ENCODE assay signal across 11 mouse cellular contexts in the genomic region with DNA sequence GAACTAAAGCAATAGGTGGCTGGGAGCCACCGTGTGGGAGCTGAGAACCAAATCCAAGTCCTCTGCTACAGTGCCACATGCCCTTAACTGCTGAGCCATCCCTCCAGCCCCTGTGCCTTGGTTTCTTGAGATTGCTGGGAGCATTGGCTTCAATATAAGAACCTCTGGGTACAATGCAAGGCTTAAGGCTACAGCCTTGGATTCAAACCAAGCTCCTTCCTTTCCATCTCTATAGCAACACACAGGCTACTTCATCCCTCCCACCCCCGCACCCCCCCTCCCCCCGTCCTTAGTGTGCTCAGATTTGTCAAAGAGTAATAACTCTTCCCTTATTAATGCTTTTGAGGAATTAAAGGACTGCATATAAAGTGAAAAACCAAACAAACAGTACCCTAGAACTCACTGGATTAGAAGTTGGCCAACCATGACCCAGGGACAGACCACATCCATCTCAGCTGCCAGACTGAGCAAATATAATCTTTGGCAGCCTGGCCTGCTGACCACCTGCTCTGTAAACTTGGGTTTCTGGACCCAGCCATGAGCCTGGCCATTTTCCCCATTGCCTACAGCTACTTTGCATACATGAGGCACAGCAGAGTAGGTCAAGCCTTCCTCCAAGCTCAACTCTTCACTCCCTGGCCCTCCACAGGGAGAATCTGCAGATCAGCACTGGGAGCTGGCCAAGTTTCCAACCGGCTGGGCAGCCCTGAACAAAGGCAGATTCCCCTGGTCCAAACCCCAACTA.
DNase-seq lines count a peak whose midpoint lies in the region; ATAC-seq and TF ChIP-seq lines count a peak whose summit lies in the region.
"Had no signal": no experiment of that assay in that cellular context is flagged by ENCODE, and none has a peak within 500 bp of the region (broad histone marks: within the 10 kb centered on the region; RNA-seq: fewer than 3 reads in every experiment).

No protein-coding gene starts in this region.

- no peak overlapping the region for H3K4me3 ChIP-seq in lung, embryonic 16.5 days (ENCODE audit: low read length)
- H3K4me3 ChIP-seq in lung, adult 2 months (replicated peaks; ENCODE audit: extremely low read depth, low read depth, low read length), result no peak overlapping the region
- H3K4me3 ChIP-seq: embryonic facial prominence, embryonic 10.5 days had no signal

- TF ChIP-seq CTCF in lung, adult 2 months (IDR thresholded peaks at IDR 0.05; ENCODE audit: insufficient read depth, low read length), result no peak

- 0 out of 2 replicates have a peak, but pooled peaks have one; percentile 36 for ATAC-seq in lung, embryonic 16.5 days (ENCODE audit: low read depth)

- H3K9me3 ChIP-seq in lung, embryonic 16.5 days (ENCODE audit: control insufficient read depth, low read length), result no peaks in the 10 kb centered on the region
- H3K9me3 ChIP-seq: embryonic facial prominence, embryonic 10.5 days had no signal

- H3K27ac ChIP-seq in lung, embryonic 16.5 days (ENCODE audit: low read length), result no peak overlapping the region
- H3K27ac ChIP-seq: embryonic facial prominence, embryonic 10.5 days had no signal

- no peak overlapping the region for H3K4me2 ChIP-seq in lung, embryonic 16.5 days (ENCODE audit: low read depth, low read length)
- H3K4me2 ChIP-seq: heart, embryonic 11.5 days had no signal

- DNase-seq in cerebellum, postnatal 10 days, result peak; percentile 56 to 73
- no peak for DNase-seq in cerebellum, adult 9-10 months
- DNase-seq in lung, adult 2 months, result no peak
- peak; percentile 24 for DNase-seq in brain, adult 2 months (ENCODE audit: low read depth, low spot score)
- peak; percentile 63 for DNase-seq in kidney, postnatal 10 days
- no peak for DNase-seq in embryo, embryonic 11 days
- no peak for DNase-seq in spleen, postnatal 4 days (ENCODE audit: low spot score in 2 of 2)
- DNase-seq: thymus, adult 2 months had no signal

- no peaks in the 10 kb centered on the region for H3K36me3 ChIP-seq in lung, embryonic 16.5 days (ENCODE audit: control insufficient read depth, insufficient read depth, low read length)
- H3K36me3 ChIP-seq: embryonic facial prominence, embryonic 10.5 days had no signal

- WGBS in lung, embryonic 16.5 days, result 49% methylated on average over 4 of the region's 4 CpGs
- 57% methylated on average over 4 of the region's 4 CpGs for WGBS in lung, adult 2 months

- H3K27me3 ChIP-seq in lung, embryonic 16.5 days (ENCODE audit: control insufficient read depth, insufficient read depth, low read depth, low read length), result no peaks in the 10 kb centered on the region

- no peak for TF ChIP-seq POLR2A in lung, adult 2 months (IDR thresholded peaks at IDR 0.05; ENCODE audit: borderline replicate concordance, extremely low read depth, low read depth, low read length)

- peaks cover 11% of the 10 kb centered on the region for H3K4me1 ChIP-seq in lung, embryonic 16.5 days (replicated peaks; ENCODE audit: control insufficient read depth, insufficient read depth, low read length)
- H3K4me1 ChIP-seq in lung, adult 2 months (ENCODE audit: control insufficient read depth, insufficient read depth, low read length), result peaks cover 10% of the 10 kb centered on the region; the same call in 1 of the 2 replicates

- H3K9ac ChIP-seq in lung, embryonic 16.5 days (ENCODE audit: low read length), result no peak overlapping the region

Comparison
In these comparisons a context has a peak if more than half of its experiments do, and no peak if none do; other contexts are left out.
1. DNase-seq: peak in cerebellum, postnatal 10 days (2 of 2), brain, adult 2 months (single experiment) and kidney, postnatal 10 days (single experiment); none in cerebellum, adult 9-10 months (single experiment), lung, adult 2 months (single experiment), embryo, embryonic 11 days (single experiment) and spleen, postnatal 4 days (0 of 2).